Mouse (Mus musculus): ENCODE measurements around the gene Ccdc93. TPM values are rescaled to one million over a fixed set of nuclear protein-coding genes. Genes with fewer than 3 reads are reported as not detected.
A peak's percentile ranks its signal among the peaks of the same experiment; 100 is the strongest.

Ccdc93 gene
- 10.2 and 11.2 TPM in 2 replicates for polyA plus RNA-seq (2012; rRNA removed)

DNA sequence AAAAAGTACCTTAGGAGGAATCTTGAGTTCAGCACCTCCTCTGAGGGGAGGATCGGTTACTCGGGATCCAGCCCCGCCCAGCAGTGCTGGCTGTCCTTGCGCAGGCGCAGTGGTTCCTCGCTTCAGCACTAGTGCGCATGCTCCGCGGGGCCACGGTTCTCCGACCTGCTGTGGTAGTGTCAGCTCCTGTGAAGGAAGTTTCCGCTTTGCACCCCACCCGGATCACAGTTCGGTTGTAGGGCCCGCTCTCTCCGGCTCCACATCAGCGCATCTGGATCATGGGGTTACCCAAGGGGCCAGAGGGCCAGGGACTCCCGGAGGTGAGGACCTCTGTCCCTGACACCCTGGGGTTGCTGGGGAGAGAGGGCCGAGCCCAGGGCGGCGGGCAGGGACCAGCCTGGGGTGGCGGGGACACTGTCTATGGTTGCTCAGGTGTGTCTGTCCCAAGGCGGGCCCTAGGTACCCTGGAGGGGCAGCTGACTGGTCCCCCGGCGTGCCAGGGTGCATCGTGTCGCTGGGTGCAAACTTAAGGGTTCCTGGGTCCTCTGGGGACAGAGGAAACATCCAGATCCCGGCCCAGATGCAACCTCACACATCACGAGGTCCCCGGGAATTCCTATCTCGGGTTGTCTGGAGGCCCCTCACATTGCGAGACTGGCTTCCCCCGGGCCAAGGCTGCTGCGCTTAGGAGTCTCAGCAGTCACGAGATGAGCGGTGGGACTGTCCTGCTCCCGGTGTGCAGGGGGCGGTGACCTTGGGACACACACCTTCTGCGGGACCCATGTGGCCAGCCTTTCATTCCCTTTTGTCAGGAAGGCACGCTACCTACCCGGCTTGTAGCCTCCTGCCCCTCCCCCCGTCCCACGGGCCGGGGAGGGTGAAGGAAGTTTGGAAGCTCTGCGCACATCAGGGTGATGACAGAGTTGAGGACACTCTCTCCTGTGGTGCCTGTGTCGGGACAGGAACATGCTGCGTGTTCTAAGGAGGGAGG lies at the start of gene Ccdc93:
TSS of gene Ccdc93 (plus strand) at position 112 of the 991 bp plus-strand sequence.
- DNase-seq (ENCODE audit: low spot score), result peak; percentile 100

DNA sequence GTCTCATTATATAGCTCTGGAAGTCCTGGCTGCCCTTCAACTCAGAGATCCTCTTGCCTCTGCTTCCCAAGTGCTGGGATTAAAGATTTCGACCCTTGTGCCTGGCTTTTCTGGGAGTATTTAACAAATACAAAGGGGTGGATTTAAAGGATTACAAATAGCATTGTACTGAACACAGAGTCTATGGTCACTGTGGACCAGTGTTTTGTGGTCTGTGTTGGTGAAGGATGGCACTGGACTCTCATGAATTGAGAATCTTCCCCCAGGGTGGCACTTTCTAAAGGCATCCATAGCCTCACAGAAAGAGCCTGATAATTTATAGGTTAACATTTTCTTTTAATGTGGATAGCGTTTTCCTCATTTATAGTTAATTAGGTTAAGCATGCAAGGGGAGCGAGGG lies 49.3 kb upstream of the Ccdc93 start:
- no peak for DNase-seq (ENCODE audit: low spot score)

DNA sequence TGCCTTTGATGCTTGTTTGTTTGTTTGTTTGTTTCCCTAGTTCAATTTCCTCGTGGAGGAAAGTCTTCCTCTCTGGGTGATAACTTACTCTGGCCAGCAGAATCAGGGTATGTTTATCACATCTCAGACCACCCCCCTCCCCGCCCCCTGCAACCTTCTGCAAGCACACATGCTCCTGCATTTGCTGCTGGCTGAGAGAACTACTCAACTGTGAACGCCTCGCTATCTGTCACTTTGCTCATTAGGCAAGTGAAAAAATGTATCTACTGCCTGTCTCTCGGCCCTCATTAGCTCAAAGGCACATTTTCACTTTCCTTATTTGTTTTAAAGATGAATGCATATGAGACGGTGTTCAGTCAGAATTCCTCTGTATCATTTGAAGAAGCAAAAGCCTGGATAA lies 42.5 kb upstream of the Ccdc93 start:
- no peak for DNase-seq (ENCODE audit: low spot score)

DNA sequence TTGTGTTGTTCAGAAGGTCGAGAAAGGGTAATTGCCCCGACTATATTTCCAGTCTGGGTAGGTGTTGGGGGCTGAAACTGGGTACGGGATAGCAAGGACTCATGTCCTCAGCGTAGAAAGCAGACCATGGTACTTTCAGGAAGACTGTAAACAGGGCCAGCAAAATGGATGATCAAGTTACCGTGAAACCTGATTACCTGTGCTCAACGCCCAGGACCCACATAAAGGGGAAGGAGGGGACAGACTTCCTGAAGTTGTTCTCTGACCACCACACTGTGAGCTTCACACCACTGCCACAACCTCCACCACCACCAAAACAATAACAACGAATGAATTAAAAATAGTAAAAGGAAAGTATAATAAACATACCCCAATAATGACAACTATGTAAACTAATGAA lies 42.1 kb upstream of the Ccdc93 start:
- no peak for DNase-seq (ENCODE audit: low spot score)

DNA sequence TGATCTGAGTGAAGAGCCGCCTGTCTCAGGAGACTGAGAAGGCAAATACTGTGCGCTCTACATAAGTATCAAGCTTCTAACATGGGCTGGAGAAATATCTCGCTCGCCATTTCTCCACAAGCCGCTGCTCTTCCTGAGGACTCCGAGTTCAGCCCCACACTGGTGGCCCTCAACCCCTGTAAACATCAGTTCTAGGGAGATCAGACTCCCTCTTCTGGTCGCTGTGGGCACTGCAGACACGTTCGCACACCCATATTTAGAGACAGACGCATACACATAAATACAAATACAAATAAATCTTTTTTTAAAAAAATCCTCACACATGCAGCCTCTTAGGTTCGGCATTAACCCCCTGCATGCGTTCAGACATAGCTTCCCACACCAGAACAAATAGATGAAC lies 41.3 kb upstream of the Ccdc93 start:
- no peak for DNase-seq (ENCODE audit: low spot score)

DNA sequence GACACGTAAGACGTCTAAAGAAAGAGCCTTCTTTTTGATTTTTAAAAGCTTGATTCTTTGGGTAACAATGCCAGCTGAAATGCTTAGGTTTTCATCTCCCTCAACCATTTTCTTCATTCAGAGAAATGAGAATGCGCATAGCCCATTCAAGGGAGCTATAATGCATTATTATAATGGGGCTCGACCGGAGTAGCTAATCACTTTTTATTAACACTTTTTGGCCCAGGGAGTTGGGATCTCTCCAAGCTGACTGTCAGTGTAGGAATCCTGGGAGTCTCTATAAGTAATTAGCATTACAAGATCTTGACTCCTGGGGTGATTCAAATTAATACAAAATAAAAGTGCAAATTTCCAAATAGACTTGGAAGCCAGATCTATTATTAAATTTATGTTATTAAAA lies 40.8 kb upstream of the Ccdc93 start:
- no peak for DNase-seq (ENCODE audit: low spot score)

DNA sequence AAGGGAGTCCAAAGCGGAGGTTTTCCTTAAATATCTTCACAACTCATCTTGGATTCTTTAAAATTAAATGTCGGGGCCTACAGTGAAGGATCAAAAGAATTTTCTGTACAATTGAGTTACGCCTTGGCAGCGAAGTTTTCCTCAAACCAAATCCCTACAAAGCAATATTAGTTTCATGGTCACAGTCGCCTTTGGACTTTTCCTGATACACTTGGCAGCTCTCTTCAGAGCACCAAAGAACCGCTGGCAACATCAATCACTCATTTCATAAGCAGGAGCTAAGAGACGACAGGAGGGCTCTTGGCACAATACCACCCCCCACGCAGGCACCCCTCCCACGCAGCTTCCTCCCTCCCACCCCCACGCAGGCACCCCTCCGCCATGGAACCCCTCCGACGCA lies 40.4 kb upstream of the Ccdc93 start:
- no peak for DNase-seq (ENCODE audit: low spot score)

DNA sequence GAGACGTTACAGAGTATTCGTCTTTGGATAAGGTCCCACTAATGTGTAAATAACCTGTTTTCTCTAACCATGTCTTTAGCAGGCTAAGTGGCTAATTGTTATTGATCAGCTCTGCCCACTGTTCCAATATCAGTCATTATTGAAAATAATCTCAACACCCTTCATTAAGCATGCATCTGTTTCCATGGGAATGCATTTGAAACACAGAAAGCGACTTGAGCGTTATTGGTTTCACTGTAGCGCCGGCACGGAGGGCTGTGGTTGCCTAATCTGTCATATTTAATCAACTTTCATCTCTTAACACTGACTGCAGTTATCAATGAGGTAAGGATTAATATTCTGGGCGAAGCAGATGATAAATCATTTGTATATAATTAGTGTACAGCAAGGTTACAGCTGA lies 40.0 kb upstream of the Ccdc93 start:
- DNase-seq (ENCODE audit: low spot score), result no peak

DNA sequence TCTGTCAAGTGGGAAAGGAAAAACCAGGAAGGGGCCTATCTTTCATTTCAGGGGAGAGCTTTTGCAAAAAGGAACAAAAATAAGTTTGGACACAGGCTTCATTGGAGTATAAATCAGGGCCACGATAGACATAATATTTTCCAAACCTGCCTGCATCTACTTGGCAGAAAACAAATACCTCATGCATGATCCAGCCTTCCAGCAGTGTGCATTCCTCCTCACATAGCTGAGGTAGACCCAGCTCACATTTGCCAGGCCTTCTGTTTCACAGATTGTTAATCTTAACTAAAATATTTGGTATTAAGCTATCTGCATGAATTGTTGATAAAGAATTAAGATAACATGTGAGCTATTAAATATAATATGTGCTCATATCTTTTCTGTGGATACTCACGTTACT lies 37.7 kb upstream of the Ccdc93 start:
- no peak for DNase-seq (ENCODE audit: low spot score)

DNA sequence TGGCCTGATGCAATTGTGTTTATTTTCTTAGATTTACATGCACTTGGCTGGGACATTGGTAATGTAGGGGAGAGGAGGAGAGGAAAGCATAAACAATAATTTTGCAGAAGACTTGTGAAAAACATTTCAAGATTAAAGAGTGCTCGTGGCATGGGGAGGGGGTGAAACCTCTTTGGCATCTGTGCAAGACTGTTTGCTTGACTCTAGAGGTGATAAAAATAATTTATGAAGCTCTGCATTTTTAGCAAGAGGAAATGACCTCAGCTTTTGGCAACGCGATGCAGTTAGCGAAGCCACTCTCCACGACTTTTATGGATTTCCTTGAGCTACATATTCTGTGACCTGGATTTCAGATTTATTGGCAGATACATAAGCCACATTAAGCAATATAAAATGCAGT lies 36.1 kb upstream of the Ccdc93 start:
- DNase-seq (ENCODE audit: low spot score), result no peak

DNA sequence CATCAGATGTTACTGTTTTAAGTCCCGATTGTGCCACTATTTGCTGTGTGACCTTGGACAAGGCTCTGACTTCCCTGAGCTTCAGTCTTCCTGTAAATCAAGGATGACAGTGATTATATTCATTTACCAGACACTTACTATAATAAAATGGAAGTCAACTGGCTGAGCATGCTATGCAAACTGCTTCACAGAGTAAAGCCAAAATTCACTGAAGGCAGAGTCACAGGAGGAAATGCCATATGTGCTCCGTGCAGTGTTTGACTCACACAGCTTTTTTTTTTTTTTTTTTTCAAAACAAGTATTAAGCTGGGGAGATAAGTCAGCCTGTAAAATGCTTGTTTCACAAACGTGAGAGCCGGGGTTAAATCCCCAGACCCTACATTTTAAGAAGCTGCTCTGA lies 34.3 kb upstream of the Ccdc93 start:
- no peak for DNase-seq (ENCODE audit: low spot score)

DNA sequence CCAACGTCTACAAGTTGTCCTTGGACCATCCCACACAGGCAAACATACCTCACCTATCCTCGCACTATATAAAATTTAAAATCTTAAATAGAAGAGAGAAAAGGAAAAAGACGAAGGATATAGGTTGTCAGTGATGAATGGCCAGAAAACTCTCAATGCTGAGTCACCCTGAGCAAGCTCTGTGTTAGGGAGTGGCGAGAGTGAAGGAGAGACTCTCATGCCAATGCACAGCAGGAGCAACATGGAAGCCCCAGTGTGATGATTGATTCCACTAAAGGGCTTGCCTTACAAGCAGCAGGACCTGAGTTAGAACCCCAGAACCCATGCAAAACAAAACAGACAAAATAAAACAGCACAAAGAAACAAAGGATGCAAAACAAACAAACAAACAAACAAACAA lies 32.6 kb upstream of the Ccdc93 start:
- no peak for DNase-seq (ENCODE audit: low spot score)

DNA sequence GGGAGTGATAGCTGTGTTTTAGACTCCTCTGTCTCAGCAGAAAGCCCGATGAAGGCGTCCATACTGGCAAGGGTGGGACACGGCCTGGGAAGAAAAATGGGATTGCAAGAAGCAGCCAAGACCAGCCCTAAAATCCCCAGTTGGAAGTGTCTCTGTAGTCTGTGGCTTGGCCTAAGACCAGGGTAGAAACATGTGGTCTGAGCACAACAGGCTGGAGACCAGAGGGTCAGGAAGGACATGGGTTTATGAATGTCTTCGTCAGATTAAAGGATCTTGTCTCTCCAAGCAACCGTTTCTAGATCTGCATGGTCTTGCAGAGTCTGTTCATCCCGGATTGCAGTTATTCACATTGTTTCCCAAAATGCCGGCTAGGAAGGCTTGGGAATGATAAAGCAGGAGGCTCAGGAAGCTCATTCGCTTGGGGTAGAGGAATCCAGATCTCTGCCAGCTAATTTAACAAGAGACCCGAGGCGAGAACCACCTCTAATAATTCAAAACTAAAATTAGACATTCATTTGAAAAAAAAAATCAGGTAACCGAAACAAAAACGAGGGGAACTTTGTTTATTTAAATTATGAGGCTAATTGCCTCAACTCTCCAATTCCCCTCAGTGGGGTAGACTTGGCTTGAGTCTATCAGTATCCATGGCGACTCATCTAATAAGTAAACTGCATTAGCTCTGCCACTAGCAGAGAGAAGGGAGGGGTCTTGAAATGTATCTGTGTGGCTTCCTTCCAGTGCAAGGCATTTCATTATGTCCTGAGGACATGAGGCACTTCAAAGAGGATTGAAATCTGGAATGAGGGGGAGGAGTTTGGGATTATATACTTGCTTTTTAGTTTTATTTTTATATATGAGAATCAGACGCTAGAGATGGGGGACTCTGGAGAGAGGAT lies 31.6 kb upstream of the Ccdc93 start:
- DNase-seq (ENCODE audit: low spot score), result no peak

DNA sequence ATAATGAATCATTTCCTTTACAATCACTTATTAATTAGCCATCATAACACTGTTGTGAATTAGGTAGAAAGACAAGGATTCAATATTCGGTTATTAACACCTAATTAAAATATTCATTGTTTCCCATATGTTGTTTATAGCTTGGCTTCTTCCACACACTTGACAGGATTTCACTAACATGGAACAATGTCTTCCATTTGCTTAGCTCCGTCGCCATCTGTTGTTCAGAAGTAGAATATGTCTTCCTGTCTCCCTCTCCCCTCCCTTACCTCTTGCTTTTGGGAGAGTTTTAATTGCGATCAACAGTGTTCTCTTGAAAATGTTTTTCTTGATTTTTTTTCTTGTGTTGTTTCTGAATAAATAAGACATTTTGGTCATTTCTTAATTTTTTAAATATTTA lies 30.6 kb upstream of the Ccdc93 start:
- no peak for DNase-seq (ENCODE audit: low spot score)

DNA sequence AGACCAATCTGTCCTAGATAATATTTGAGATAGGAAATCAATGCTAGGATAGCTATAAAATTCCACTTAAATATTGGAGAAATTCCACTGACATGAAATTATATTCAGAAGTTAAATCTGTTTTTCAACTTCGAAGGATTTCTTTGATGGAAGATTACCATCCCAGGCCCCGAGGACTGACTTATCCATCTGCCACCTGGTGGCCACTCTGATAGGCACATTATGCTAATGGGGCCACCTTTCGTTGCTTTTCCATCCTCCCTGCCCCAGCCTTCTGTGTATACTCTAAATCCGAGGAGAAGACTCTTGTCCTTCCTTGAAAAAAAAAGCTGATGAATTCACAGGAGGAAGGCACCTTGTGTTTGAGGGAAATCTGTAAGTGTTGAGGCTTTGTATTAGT lies 11.8 kb upstream of the Ccdc93 start:
- DNase-seq (ENCODE audit: low spot score), result no peak

DNA sequence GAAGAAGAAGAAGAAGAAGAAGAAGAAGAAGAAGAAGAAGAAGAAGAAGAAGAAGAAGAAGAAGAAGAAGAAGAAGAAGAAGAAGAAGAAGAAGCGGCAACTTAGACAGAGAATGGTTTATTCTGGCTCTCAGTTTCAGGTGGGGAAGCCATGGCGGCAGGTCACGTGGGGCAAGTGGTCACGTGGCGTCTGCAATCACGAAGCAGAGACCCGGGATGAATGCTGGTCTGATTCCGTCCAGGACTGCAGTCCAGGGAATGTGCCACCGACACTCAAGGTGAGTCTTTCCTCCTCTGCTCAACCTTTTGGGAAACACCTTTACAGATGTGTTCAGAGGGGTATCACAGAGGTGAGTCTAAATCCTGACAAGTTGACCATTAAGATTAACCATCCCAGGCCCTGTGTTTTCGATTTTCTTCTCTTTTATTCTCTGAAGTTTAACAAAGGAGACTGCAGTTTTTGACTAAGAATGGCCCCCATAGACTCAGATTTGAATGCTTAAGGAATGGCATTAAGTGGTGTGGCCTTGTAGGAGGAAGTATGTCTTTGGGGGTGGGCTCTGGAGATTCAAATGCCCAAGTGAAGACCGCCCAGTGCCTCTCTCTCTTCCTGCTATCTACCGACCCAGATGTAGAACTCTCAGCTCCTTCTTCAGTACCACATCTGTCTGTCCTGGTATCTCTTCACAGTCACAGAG lies 11.1 kb upstream of the Ccdc93 start:
- DNase-seq (ENCODE audit: low spot score), result no peak

DNA sequence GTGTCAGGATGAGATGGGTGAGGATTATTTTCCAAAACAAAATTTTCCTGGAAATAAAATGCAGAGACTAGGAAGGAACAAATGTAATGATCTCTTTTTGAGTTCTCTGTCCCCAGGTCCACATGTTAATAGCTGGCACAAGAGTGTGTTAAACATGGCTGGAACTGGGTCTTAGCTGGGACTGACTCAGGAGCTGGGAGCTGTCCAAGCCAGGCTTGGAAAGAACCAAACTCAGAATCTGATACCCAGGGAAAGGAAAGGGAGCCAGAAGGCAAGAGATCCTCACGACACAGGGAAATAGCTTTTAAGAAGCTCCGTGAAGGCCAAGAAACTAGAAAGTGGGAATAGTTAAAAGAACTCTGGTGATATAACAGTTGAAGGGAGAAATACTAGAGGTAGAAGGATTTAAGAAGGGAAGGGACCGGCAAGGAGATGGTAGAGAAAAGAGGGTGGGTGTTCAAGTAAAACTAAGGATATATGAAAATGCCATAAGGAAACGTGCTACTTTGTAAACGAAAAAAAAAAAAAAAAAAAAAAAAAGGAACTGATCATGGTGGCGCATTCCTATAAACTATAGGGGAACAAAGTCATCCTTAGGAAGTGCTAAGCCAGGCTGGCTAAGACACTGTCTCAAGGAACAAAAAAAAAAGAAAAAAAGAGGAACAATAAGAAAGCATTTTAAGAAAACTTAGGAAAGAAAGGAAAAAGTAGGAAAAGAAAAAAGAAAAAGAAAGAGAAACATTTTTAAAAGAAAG lies 489 bp upstream of the Ccdc93 start:
- no peak for DNase-seq (ENCODE audit: low spot score)

DNA sequence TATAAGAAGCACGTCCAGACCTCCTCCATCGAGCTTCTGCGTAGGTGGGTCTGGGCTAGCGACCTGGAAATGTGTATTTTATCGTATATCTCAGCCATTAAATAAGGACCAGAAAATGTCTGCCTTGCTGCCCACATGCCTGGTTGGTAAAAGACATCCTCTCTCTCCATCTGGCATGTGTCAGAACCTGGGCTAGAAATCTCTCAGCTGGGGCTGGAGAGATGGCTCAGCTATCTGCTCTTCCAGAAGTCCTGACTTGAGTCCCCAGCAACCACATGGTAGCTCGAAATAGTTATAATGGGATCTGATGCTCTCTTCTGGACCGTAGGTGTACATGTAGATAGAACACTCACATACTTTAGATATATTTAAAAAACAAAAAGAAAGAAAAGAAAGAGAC lies 5.1 kb downstream of the Ccdc93 start:
- no peak for DNase-seq (ENCODE audit: low spot score)

DNA sequence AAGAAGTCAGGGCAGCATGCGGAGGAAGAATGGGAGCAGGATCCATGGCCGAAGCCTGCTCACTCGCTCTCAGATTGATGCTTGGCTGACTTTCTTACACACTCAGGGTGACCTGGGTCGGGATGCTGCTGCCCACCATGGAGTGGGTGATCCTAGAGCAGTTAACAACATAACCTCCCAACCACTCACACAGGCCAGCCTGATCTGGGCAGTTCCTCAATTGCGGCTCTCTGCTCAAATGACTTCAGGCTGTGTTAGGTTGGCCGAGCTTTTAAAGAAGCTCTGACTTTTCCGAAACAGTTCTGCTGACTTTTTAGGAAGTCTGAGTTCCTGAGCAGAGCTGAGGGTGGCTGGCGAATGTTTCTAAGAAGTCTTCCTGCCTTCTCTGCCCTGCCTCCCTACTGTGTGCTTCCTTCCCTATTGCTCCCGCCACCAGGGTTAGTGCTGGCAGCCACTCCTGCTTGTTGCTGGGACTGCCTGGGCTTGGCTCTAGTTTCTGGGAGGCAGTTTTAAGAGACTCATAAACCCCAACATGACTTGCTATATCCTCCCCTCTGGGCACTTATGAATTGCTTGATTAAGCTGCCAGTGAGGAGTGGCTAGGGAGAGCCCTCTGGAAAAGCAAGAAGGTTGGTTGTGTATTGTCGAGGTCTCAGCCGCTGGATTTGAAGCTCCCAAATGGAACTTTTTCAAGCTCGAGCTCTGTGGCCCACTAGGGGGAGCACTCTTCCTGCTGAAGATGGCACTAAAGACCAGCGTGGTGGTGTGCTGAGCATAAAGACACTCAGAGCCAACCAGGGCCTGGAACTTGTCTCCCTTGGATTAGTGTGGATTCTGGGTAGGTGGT lies 9.9 kb downstream of the Ccdc93 start:
- peak; percentile 36 for DNase-seq (ENCODE audit: low spot score)

DNA sequence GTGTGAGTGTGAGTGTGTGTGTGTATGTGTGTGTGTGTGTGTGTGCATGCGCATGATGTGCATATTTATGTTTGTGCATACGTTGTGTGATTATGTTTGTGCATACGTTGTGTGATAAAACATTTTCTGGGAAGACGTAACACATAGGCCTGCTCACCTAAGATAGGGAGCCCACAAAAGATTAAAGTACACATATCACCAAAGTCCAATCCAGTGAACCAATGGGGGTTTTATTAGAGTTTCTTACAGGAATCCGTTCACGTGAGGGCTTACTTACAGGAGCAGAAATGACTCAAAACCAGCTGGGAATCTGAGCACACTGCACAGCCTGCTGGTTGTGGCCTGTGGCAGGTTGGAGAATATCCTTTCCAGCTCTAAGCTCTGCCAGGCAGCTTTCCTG lies 13.3 kb downstream of the Ccdc93 start:
- DNase-seq (ENCODE audit: low spot score), result no peak

All from urinary bladder, adult 2 months (tissue).